Mouse (Mus musculus): ENCODE results near the gene Cipc. TPM values are rescaled to one million over a fixed set of nuclear protein-coding genes. Genes with fewer than 3 reads are reported as not detected.

Cipc gene
- polyA plus RNA-seq, 1 experiment from 2014 or later = 23.3 TPM

DNA sequence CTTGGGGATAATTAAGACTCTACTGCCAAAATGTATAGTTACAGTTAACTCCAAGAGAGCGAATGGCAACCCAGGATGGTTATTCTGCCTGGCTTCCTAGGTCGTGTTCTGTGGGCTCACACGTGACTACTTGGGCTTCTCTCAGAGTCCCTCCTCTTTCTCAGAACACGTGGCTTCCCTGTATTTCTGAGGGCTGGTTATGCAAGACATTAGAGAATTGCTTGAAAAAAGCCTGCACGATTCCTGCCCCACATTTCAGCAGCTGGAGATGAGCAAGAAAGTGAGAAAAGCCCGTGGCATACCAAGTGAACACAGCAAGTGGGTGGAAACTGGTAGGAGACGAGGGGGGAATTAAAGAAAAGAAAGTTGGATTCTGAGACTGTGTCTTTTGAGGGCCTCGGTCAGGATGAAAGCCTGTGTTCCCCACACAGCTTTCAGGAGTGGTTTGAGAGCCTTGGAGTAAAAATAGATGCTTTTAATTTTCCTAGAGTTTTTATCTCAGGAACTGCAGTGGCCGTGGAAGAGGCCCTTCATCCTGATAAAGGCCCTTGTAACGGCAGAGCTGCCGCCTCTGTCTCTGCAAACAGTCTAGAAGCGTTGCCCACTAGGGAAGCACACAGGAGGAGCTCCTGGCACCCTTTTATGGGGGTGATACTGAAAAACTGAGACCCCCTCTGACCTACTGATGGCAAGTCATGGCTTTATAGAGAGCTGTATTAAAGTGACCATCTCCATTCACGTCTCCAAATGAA lies 21.8 kb downstream of the Cipc start:
- Histone ChIP-seq H3K9ac (no peak overlapping the region), H3K9me3 (no peaks in the 10 kb centered on the region), H3K4me2 (no peak overlapping the region), H3K27me3 (no peaks in the 10 kb centered on the region), H3K27ac (no peak overlapping the region), H3K4me1 (peaks cover 9% of the 10 kb centered on the region), H3K36me3 (peaks cover 16% of the 10 kb centered on the region), H3K4me3 (no peak overlapping the region)
- no peak for ATAC-seq (ENCODE audit: insufficient number of reproducible peaks, low FRiP score, low TSS enrichment, low read depth)
- WGBS = 68% methylated on average over 13 of the region's 13 CpGs

DNA sequence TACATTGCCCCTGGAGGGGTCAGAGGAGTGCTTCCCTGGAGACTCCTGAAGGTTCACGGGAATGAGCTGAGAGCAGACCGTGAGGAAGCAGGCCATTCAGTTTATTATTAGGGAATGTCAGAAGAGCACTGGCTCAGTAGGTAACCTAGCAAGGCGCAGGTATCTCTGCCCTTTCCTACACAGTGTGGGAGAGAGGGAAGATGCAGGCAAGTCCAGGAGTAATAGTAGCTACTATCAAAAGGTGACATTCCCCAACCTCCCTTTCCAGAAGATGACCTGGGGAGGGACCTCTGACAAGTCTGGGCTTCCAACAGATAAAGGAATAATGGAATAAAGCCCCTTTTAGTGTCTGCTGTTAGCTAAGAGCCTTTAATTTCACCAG lies 22.4 kb downstream of the Cipc start:
- peaks cover 12% of the 10 kb centered on the region for H3K36me3 ChIP-seq
- H3K27ac ChIP-seq = no peak overlapping the region
- H3K27me3 ChIP-seq = no peaks in the 10 kb centered on the region
- H3K4me2 ChIP-seq = no peak overlapping the region
- no peak for ATAC-seq (ENCODE audit: insufficient number of reproducible peaks, low FRiP score, low TSS enrichment, low read depth)
- H3K4me1 ChIP-seq = peaks cover 15% of the 10 kb centered on the region
- H3K9ac ChIP-seq = no peak overlapping the region
- H3K4me3 ChIP-seq = no peak overlapping the region
- H3K9me3 ChIP-seq = no peaks in the 10 kb centered on the region
- 72% methylated on average over 3 of the region's 3 CpGs for WGBS

DNA sequence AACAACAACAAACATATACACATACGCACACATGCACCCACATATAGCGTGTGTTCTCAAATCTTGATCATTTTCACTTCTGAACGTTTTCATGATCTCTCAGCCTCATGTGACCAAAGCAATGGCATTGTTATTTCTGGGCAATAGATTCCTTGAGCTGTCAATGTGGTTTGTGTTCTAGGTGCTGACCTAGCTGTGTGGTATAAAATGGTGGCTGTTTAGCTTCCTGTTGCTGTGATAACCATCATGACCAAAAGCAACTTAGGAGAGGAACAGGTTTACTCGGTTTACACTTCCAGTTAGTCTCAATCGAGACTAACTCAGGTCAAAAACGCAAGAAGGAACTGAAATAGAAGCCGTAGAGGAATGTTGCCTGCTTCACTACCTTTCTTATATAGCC lies 24.2 kb downstream of the Cipc start:
- Histone ChIP-seq H3K4me1 (peaks cover 32% of the 10 kb centered on the region), H3K27me3 (peaks cover 6% of the 10 kb centered on the region; the same call in 1 of the 2 replicates), H3K9ac (no peak overlapping the region), H3K27ac (no peak overlapping the region), H3K4me3 (no peak overlapping the region), H3K9me3 (no peaks in the 10 kb centered on the region), H3K4me2 (no peak overlapping the region), H3K36me3 (no peaks in the 10 kb centered on the region)
- WGBS = 90% methylated on average over 7 of the region's 7 CpGs
- ATAC-seq (ENCODE audit: insufficient number of reproducible peaks, low FRiP score, low TSS enrichment, low read depth) = no peak

DNA sequence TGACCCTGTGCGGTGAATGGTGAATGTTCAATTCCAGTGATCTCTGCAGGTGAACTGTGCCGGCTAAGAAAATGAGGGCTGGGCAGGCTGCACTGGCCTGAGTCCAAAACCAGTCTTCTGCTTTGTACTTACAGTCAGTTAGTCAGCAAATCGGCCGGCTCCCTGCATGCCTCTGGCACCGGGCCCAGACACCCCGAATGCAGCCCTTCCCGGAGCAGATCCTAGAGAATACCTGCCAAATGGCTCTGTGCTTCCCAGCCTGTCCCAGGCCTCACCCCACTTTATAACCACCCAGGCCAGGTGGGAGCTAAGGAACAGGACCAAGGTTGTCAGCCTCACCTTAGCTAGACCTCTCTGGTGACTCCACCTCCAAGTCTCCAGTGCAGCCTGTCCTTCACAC lies 26.4 kb downstream of the Cipc start:
- H3K27me3 ChIP-seq = peaks cover 11% of the 10 kb centered on the region; the same call in 1 of the 2 replicates
- WGBS = 11% methylated on average over 7 of the region's 7 CpGs
- H3K4me3 ChIP-seq = no peak overlapping the region

DNA sequence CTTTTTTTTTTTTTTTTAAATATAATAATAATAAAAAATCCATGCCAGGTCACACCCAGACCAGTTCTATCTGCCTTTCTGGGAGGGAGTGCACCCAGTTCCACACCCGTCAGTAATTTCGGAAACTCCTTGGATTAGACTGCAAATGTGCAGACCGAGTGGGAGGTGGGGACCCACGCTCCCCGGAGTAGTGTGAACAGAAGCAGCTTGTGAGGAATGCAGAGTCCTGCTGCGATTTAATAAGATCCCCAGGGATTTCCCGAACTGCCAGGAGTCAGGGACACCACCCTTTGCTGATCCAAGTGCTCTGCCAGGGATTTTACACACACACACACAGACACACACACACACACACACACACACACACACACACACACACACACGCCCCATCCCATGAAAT lies 26.9 kb downstream of the Cipc start:
- no peak overlapping the region for H3K4me3 ChIP-seq
- H3K9me3 ChIP-seq = no peaks in the 10 kb centered on the region
- H3K4me1 ChIP-seq = peaks cover 40% of the 10 kb centered on the region
- no peaks in the 10 kb centered on the region for H3K36me3 ChIP-seq
- peaks cover 12% of the 10 kb centered on the region; the same call in 1 of the 2 replicates for H3K27me3 ChIP-seq
- H3K4me2 ChIP-seq = no peak overlapping the region
- no peak overlapping the region for H3K9ac ChIP-seq
- 23% methylated on average over 8 of the region's 8 CpGs for WGBS
- no peak for ATAC-seq (ENCODE audit: insufficient number of reproducible peaks, low FRiP score, low TSS enrichment, low read depth)
- H3K27ac ChIP-seq = peak overlapping the region; percentile 50

More for the DNA sequence above, 26.4 kb downstream of the Cipc start:
- Histone ChIP-seq H3K4me1 (peaks cover 39% of the 10 kb centered on the region), H3K27ac (peak overlapping the region; percentile 59), H3K9ac (no peak overlapping the region), H3K4me2 (no peak overlapping the region), H3K9me3 (no peaks in the 10 kb centered on the region), H3K36me3 (no peaks in the 10 kb centered on the region)
- ATAC-seq (ENCODE audit: insufficient number of reproducible peaks, low FRiP score, low TSS enrichment, low read depth) = 0 out of 2 replicates have a peak, but pooled peaks have one; percentile 21

DNA sequence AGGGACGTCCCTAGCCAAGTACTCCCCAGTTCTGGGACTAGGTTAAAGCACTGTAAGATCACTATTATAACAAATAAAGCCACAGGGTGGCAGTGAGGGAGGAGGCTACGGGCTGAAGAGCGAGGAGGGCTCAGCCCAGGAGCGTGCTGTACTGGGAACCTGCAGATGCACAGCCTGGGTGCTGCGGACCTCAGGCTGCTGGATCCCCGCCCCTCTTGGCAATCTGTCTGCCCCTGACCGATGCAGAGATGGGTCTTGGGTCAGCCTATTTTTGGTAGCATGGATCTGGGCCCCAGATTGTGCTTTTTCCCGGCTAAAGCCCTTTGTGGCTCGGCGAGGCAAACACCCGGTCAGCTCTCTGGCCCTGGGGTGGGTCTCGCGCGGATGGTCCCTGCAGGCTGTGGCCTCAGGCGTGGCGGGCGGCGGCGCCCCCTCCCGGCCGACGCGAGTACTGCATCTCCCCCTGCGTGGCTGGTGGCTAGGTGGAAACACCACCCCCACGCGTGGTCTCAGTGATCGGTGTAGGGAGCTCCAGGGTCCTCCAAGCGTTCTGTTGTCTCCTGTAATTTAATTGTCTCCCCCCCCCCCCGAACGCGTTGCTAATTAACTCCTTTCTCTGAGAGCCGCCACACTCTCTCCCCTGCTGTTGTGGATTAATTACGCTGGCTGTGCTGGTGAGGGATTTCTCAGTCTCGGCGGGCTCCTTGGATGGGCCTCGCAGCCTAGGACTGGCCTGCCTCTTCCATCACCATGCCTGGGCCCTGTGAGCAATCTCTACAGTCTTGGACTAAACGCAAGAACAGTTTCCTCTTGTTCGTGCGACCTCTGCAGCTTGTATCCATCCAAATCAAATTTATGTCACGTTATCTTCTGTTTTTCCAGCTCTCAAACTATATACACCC lies 27.8 kb downstream of the Cipc start:
- Histone ChIP-seq H3K36me3 (no peaks in the 10 kb centered on the region), H3K27me3 (peaks cover 16% of the 10 kb centered on the region), H3K4me2 (peak overlapping the region; percentile 57), H3K9me3 (no peaks in the 10 kb centered on the region), H3K27ac (peak overlapping the region; percentile 50; the same call in 1 of the 2 replicates), H3K9ac (no peak overlapping the region), H3K4me3 (peak overlapping the region; percentile 27), H3K4me1 (peaks cover 40% of the 10 kb centered on the region)
- 9% methylated on average over 40 of the region's 40 CpGs for WGBS
- ATAC-seq (ENCODE audit: insufficient number of reproducible peaks, low FRiP score, low TSS enrichment, low read depth) = no peak; the same call in 1 of the 2 replicates

DNA sequence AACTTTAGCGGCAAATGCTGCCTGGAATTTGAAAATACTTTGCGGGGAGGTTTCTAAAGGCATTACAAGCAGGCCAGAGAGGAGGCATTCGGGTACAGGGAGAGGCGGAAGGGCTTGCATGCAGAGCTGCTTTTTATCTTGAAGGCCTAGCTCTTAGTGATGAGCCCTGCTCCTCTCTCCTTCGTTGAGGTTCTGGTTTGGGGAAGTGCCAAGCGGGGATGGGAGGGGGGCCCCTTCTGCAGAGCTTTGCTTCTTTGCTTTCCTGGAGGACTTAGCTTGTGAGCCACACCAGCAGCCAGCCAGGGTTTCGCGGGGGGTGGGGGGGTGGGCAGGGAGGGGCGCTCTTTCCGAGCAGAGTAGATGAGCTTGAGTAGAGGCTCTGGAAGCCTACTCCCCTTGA lies 28.9 kb downstream of the Cipc start:
- Histone ChIP-seq H3K27me3 (peaks cover 28% of the 10 kb centered on the region), H3K36me3 (no peaks in the 10 kb centered on the region), H3K4me3 (no peak overlapping the region), H3K27ac (no peak overlapping the region), H3K4me1 (peaks cover 40% of the 10 kb centered on the region), H3K9me3 (no peaks in the 10 kb centered on the region), H3K9ac (no peak overlapping the region), H3K4me2 (no peak overlapping the region)
- WGBS = 58% methylated on average over 10 of the region's 10 CpGs
- no peak for ATAC-seq (ENCODE audit: insufficient number of reproducible peaks, low FRiP score, low TSS enrichment, low read depth)

DNA sequence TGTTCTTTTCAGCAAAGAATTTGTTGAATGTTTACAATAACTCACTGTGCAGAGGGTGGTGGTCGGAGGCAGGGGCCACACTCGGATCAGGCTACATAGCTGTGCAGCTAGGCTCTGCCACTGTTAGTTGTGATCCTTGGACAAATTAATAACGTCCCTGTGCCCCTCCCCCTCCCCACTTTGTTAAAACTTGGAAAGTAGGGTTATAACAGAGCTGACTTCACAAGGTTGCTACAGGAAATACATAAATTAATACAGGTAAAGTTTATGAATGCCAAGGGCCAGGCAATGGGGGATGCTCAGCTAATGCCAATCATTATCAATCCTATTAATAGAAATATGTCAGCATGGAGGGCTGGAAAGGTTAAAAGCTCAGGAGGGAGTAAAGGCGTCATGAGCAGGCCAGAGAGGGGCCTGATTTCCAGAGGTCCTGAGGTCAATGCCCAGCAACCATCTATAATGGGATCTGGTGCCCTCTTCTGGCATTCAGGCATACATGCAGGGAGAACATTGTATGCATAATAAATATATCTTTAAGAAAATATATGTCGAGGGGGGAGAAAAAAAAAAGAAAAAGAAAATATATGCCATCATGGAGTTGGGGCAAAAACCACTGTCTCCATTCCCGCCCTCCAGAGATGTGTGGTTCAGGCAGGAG lies 29.8 kb downstream of the Cipc start:
- Histone ChIP-seq H3K4me1 (peaks cover 40% of the 10 kb centered on the region), H3K27me3 (peaks cover 36% of the 10 kb centered on the region), H3K4me2 (no peak overlapping the region), H3K9me3 (no peaks in the 10 kb centered on the region), H3K36me3 (no peaks in the 10 kb centered on the region), H3K27ac (no peak overlapping the region), H3K4me3 (no peak overlapping the region), H3K9ac (no peak overlapping the region)
- ATAC-seq (ENCODE audit: insufficient number of reproducible peaks, low FRiP score, low TSS enrichment, low read depth) = no peak
- WGBS = 54% methylated on average over 6 of the region's 6 CpGs

DNA sequence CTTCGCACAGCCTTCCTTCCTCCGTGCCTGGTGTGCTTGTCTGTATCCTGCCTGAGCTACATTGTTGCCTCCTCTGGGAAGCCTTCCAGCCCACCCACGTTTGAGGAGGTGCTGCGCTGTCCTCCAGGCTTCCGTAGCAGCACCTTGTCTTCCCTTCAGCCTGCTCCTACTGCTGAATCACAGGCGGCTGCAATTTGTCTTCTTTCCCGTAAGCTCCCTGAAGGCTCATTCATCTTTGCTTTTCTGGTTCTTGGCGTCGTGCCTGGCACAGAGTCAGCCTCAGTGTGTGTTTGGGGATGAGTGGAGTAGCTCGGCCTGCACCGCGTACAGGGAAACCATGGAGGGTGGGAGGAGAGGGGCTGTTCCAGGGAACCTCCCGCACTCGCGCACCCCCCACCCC lies 31.0 kb downstream of the Cipc start:
- Histone ChIP-seq H3K4me1 (peaks cover 40% of the 10 kb centered on the region), H3K27me3 (peaks cover 45% of the 10 kb centered on the region), H3K9ac (no peak overlapping the region), H3K4me2 (no peak overlapping the region), H3K36me3 (no peaks in the 10 kb centered on the region), H3K4me3 (no peak overlapping the region), H3K27ac (no peak overlapping the region), H3K9me3 (no peaks in the 10 kb centered on the region)
- no peak for ATAC-seq (ENCODE audit: insufficient number of reproducible peaks, low FRiP score, low TSS enrichment, low read depth)
- 14% methylated on average over 15 of the region's 15 CpGs for WGBS

DNA sequence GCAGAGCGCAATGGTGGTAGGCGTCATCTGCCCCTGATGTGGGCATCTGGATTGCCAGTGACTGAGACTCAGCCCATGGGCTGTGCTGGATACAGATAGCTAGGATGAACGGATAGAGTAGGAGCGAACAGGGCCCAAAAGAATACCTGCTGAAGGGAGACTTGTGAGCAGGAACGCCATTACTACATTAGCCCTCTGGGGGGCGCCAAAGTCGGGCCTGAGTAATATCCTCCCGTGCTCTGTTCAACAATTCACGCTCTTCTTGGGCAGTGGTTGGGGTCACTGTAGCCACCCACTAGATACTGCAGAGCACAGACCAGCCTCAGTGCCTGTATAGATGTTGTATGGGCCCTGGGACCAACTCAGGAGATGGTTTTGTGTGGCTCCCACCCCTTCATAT lies 34.3 kb downstream of the Cipc start:
- H3K27ac ChIP-seq = no peak overlapping the region
- WGBS = 27% methylated on average over 9 of the region's 9 CpGs
- H3K9ac ChIP-seq = no peak overlapping the region
- no peak for ATAC-seq (ENCODE audit: insufficient number of reproducible peaks, low FRiP score, low TSS enrichment, low read depth)
- H3K36me3 ChIP-seq = no peaks in the 10 kb centered on the region
- peaks cover 72% of the 10 kb centered on the region for H3K27me3 ChIP-seq
- no peaks in the 10 kb centered on the region for H3K9me3 ChIP-seq
- peaks cover 14% of the 10 kb centered on the region for H3K4me1 ChIP-seq
- H3K4me3 ChIP-seq = no peak overlapping the region
- H3K4me2 ChIP-seq = no peak overlapping the region

DNA sequence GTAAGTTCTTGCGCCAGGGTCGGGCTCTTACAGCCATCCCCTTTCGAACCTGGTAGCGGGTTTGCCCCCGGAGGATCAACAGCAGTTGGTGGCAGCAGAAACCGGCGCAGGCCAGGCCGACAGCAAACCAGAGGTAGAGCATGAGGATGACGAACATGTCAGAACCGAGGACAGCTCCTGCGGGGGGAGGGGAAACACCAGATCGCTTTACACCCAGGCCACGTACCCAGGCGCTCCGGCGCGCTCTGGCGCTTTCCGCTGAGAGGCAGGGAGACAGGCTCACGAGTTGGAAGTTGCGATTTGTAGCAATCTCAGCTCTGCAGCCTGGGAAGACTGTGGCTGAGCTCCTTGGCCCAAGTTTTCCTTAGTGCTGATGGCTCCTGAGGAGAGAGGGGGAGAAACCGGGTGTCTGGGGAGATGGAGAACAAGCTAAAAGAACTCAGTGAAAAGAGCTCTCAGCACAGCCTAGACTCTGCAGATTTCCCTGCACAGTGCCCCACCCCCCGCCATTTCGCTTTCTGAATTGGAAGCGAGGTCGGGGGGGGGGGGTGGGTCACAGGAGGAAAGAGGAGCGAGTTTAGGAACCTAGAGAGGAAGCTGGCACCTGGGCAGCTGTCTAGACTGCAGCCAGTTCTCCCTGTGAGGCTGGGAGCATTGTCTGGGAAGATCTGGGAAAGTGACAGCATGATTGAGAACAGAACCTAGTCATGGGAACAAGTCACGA lies 36.8 kb downstream of the Cipc start:
- Histone ChIP-seq H3K4me2 (no peak overlapping the region; the same call in 1 of the 2 replicates), H3K4me1 (peaks cover 5% of the 10 kb centered on the region; the same call in 1 of the 2 replicates), H3K9me3 (no peaks in the 10 kb centered on the region), H3K4me3 (no peak overlapping the region), H3K27me3 (peaks cover 90% of the 10 kb centered on the region), H3K36me3 (no peaks in the 10 kb centered on the region), H3K9ac (no peak overlapping the region), H3K27ac (no peak overlapping the region)
- WGBS = 3% methylated on average over 28 of the region's 28 CpGs
- no peak for ATAC-seq (ENCODE audit: insufficient number of reproducible peaks, low FRiP score, low TSS enrichment, low read depth)
